Mouse (Mus musculus) neural tube, embryonic 11.5 days (tissue): Measurements from ENCODE around the gene Ppp1r14b. TPM values are rescaled to one million over a fixed set of nuclear protein-coding genes. Genes with fewer than 3 reads are reported as not detected.

Experiments
- ATAC-seq: fragments of 200-750 bp; cut with Nextera tagmentation; 2 replicates; pipeline ENCODE4 v1.8.0; 2017; ENCODE audit warnings: moderate number of reproducible peaks, mild to moderate bottlenecking, moderate TSS enrichment, moderate library complexity; ENCODE audit not compliant: insufficient read depth, low FRiP score, low TSS enrichment
- DNase-seq: peaks from one replicate; pipeline ENCODE4 v3.0.0-alpha.2; 2015; ENCODE audit warnings: low spot score
- H3K27ac ChIP-seq: fragments of 300-500 bp; sonication (generic); 2 replicates; pipeline ENCODE4 v1.5.1; 2014; ENCODE audit warnings: low read depth, mild to moderate bottlenecking, low read length
- H3K27me3 ChIP-seq: fragments of 300-500 bp; sonication (generic); 2 replicates; pipeline ENCODE4 v1.6.1; 2014; ENCODE audit warnings: mild to moderate bottlenecking, low read length, mixed read lengths; ENCODE audit not compliant: control insufficient read depth, insufficient read depth
- H3K36me3 ChIP-seq: fragments of 300-500 bp; sonication (generic); 2 replicates; pipeline ENCODE4 v1.6.1; 2014; ENCODE audit warnings: mild to moderate bottlenecking, low read length, moderate library complexity, mixed read lengths; ENCODE audit not compliant: control insufficient read depth, insufficient read depth
- H3K4me1 ChIP-seq: fragments of 300-500 bp; sonication (generic); 2 replicates; pipeline ENCODE4 v1.6.1; 2014; ENCODE audit warnings: low read length, mixed read lengths; ENCODE audit not compliant: control insufficient read depth, insufficient read depth
- H3K4me2 ChIP-seq: fragments of 300-500 bp; sonication (generic); 2 replicates; pipeline ENCODE4 v1.6.1; 2014; ENCODE audit warnings: low read depth, mild to moderate bottlenecking, moderate library complexity
- H3K4me3 ChIP-seq: fragments of 300-500 bp; sonication (generic); 2 replicates; pipeline ENCODE4 v1.5.1; 2014; ENCODE audit warnings: low read depth, low read length
- H3K9ac ChIP-seq: fragments of 300-500 bp; sonication (generic); 2 replicates; pipeline ENCODE4 v1.6.1; 2014; ENCODE audit warnings: mild to moderate bottlenecking, low read length
- H3K9me3 ChIP-seq: fragments of 300-500 bp; sonication (generic); 2 replicates; pipeline ENCODE4 v1.6.1; 2016; ENCODE audit warnings: low read length; ENCODE audit not compliant: control insufficient read depth
- WGBS: fragments of 180-500 bp; shearing (Covaris S2); extraction: QIAGEN DNeasy Blood & Tissue Kit; methylation state at CpG from one replicate; pipeline ENCODE4 v1.1.7; 2014; 5-methylcytosine and 5-hydroxymethylcytosine counted together
- polyA plus RNA-seq: library from polyadenylated mRNA; unstranded; fragments of >200 nt; fragmentation: Nextera tagmentation; extraction: Ambion mirVana; gene quantifications from 2 replicates; pipeline ENCODE4 v1.2.1, GENCODE M21; 2014

Gene Ppp1r14b
- polyA plus RNA-seq, 1 experiment from 2014 or later: 290 TPM

DNA sequence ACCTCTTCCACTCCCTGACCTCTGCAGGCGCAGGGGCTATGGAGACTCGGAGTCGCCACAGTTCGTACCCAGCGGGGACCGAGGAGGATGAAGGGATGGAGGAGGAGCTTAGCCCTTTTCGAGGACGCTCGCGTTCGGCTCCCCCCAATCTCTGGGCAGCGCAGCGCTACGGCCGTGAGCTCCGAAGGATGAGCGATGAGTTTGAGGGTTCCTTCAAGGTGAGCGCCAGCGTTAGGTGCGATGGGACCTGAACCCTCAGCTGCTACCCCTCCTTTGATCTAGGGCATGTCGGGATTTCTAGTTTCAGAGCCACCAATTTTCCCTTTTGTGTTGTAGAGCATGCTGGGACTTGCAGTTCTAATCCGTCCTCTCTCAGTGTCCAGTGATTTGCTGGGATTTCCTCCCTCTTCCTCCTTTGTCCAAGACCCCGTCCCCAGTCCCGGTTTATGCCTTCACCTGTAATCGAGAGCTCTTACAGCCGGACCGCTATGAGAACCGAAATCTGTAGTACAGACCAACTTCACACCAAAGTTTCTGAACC, 24.1 kb upstream of the Ppp1r14b start:
- 0% methylated on average over 28 of the region's 28 CpGs for WGBS
- Histone ChIP-seq H3K27me3 (no peaks in the 10 kb centered on the region), H3K36me3 (no peaks in the 10 kb centered on the region), H3K4me2 (peak overlapping the region; percentile 81), H3K9me3 (no peaks in the 10 kb centered on the region), H3K4me3 (peak overlapping the region; percentile 63), H3K27ac (peak overlapping the region; percentile 97), H3K4me1 (peaks cover 10% of the 10 kb centered on the region), H3K9ac (peak overlapping the region; percentile 86)
- DNase-seq: peak; percentile 72
- ATAC-seq: peak; percentile 61

DNA sequence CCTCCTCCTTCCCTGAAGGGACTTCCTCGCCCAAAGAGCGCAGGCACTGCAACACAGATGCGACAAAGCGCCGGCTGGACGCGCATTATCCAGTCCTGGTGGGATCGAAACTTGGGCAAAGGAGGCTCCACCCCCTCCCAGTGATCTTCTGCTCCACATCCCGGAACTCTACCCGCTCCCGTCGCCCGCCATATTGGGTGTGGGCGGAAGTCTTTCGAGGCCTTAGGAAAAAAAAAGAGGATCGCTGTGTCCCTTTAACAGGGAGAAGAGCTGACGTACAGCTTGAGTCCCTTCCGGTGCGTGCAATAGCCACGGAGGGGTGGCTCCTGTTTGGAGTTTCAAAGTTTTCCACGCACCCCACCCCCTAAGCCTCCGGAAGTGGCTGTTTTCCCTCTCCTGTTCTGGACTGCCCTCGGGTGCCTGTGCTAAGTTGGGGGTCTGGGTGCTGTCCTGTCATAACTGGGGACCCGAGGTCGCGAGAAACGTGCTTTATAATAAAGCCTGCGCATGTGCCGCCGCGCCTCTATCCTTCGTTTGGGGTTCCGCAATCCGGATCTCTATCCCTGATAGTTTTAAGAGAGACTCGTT, 23.3 kb upstream of the Ppp1r14b start:
- peak; percentile 94 for DNase-seq
- Histone ChIP-seq H3K4me2 (peak overlapping the region; percentile 81), H3K9me3 (no peaks in the 10 kb centered on the region), H3K4me3 (peak overlapping the region; percentile 63), H3K27me3 (no peaks in the 10 kb centered on the region), H3K27ac (peak overlapping the region; percentile 97), H3K9ac (peak overlapping the region; percentile 86), H3K36me3 (no peaks in the 10 kb centered on the region), H3K4me1 (peaks cover 10% of the 10 kb centered on the region)
- peak; percentile 74 for ATAC-seq
- under 1% methylated on average over 35 of the region's 35 CpGs for WGBS

DNA sequence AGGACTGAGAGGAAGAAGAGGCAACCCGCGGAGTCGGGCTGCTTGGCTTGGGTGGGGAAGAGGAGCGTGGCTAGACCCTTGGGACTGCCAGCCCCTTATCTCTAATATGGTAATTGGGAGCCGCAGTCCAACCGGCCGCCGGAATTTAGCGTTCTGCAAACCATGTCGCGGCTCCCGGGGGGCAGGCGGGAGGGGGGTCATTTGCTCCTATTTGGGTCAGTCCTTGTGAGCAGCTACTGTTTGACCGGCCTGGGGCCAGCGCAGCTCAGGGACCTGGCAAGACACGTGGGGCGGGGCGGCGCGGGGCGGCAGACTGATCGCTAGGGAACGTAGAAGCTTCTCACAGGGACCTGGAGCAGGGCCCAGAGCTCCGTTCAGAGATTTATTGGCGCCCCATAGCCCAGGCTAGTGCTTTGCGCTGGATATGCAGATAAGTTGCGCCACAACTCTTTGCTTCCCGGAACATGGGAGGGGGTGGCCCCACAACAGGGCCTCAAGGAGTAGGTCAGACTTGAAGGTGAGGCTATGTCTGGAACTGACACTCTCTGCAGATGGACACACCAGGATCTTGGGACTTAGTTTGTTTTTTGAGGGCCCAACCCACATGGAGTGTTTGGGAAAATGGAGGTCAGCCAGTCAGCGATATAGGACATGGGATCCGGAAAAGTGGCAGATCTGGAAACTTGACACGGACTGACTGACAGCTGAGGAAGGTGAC, 22.6 kb upstream of the Ppp1r14b start:
- Histone ChIP-seq H3K4me2 (peak overlapping the region; percentile 81), H3K4me3 (peak overlapping the region; percentile 63), H3K27ac (peak overlapping the region; percentile 97), H3K4me1 (peaks cover 10% of the 10 kb centered on the region), H3K9me3 (no peaks in the 10 kb centered on the region), H3K9ac (peak overlapping the region; percentile 86), H3K27me3 (no peaks in the 10 kb centered on the region), H3K36me3 (no peaks in the 10 kb centered on the region)
- ATAC-seq (peak; percentile 43), DNase-seq (peak; percentile 56)
- 4% methylated on average over 31 of the region's 31 CpGs for WGBS

DNA sequence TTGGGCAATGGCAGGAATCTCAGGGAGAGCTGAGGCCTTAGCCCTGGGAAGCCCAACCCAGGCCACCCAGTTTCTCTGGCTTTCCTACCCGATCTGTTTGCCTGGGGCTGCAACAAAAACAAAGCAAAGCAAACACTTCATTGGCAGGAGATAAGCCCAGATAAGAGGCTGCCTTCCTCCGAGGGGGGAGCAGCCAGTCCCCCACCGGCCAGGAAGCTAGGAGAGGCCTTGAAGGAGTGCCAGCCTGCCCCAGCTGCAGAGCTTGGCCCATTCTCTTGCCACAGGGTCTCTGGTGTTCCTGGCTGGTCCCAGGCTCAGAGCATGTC, 22.1 kb upstream of the Ppp1r14b start:
- ATAC-seq: no peak
- WGBS: 34% methylated on average over 3 of the region's 3 CpGs
- Histone ChIP-seq H3K4me2 (peak overlapping the region; percentile 81), H3K36me3 (no peaks in the 10 kb centered on the region), H3K27me3 (no peaks in the 10 kb centered on the region), H3K4me3 (peak overlapping the region; percentile 63), H3K9ac (peak overlapping the region; percentile 86), H3K4me1 (peaks cover 10% of the 10 kb centered on the region), H3K9me3 (no peaks in the 10 kb centered on the region), H3K27ac (no peak overlapping the region)
- no peak for DNase-seq

DNA sequence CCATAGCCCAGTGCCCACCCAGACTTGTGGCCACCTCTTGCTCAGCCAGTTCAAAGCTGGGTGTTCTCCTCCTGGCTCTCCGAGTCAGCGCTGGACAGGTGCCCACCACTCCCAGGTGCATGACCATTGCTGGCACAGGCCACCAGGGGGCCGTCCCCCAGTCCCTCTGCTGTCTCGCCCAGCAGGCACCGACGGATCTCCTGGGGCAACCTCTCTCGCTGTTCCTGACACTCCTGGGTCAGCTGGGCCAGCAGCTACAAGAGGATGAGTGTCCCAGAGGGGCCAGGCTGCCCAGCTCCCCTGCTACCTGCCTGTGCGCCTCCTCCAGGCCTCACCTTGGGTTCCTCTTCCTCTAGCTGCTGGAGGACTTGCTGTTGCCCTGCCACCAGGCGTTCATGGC, 20.7 kb upstream of the Ppp1r14b start:
- Histone ChIP-seq H3K4me1 (peaks cover 10% of the 10 kb centered on the region), H3K4me2 (no peak overlapping the region), H3K36me3 (0 out of 2 replicates have a peak, but pooled peaks cover 3% of the 10 kb centered on the region), H3K9me3 (no peaks in the 10 kb centered on the region), H3K27me3 (no peaks in the 10 kb centered on the region), H3K4me3 (no peak overlapping the region), H3K9ac (no peak overlapping the region), H3K27ac (no peak overlapping the region)
- ATAC-seq (no peak), DNase-seq (no peak)
- 60% methylated on average over 9 of the region's 9 CpGs for WGBS

DNA sequence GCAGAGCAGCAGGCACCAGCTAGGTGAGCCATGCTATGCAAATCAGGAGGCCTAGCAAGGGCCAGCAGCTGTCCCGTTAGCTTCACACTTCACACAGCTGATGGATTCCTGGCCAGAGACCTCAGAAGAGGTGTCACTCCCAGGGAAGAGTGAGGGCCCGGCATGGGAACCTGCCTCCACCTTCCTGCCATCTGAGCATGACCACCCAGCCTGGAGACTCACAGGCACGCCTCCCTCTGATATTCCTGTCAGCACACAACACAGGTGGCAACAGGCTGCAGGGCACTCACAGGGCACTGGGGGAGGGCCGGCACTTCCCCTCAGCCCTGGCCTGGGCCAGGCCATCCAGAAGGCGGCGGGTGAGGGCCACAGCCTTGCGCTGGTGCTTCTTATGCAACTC, 19.3 kb upstream of the Ppp1r14b start:
- WGBS: 87% methylated on average over 7 of the region's 7 CpGs
- Histone ChIP-seq H3K4me1 (peaks cover 4% of the 10 kb centered on the region; the same call in 1 of the 2 replicates), H3K27me3 (no peaks in the 10 kb centered on the region), H3K4me3 (no peak overlapping the region), H3K9ac (no peak overlapping the region), H3K27ac (no peak overlapping the region), H3K9me3 (no peaks in the 10 kb centered on the region), H3K4me2 (no peak overlapping the region), H3K36me3 (0 out of 2 replicates have a peak, but pooled peaks cover 3% of the 10 kb centered on the region)
- DNase-seq: no peak
- ATAC-seq: no peak

DNA sequence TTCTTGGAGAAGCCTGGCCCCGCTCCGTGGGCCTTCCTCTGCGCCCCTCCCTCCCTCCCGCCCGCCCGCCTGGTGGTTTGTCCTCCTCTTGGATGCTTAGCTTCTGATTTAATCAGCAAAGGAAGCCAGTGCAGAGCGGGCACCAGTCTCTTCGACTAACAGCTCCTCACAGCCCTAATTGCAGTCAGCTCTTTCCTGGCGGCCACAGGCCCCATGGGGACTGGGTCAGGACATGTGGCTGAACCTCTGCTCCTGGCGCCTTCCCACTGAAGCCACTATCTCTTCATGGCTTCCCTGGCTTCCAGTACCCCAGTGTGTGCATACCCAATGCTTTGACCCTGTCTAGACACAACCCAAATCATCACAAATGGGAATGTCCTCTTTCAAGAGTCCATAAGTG, 18.3 kb upstream of the Ppp1r14b start:
- H3K9me3 ChIP-seq: no peaks in the 10 kb centered on the region
- 0 out of 2 replicates have a peak, but pooled peaks cover 3% of the 10 kb centered on the region for H3K36me3 ChIP-seq
- ATAC-seq (no peak), DNase-seq (no peak)
- H3K27ac ChIP-seq: no peak overlapping the region
- H3K4me2 ChIP-seq: no peak overlapping the region
- H3K4me3 ChIP-seq: no peak overlapping the region
- peaks cover 4% of the 10 kb centered on the region; the same call in 1 of the 2 replicates for H3K4me1 ChIP-seq
- H3K9ac ChIP-seq: no peak overlapping the region
- H3K27me3 ChIP-seq: no peaks in the 10 kb centered on the region
- WGBS: 84% methylated on average over 10 of the region's 10 CpGs

DNA sequence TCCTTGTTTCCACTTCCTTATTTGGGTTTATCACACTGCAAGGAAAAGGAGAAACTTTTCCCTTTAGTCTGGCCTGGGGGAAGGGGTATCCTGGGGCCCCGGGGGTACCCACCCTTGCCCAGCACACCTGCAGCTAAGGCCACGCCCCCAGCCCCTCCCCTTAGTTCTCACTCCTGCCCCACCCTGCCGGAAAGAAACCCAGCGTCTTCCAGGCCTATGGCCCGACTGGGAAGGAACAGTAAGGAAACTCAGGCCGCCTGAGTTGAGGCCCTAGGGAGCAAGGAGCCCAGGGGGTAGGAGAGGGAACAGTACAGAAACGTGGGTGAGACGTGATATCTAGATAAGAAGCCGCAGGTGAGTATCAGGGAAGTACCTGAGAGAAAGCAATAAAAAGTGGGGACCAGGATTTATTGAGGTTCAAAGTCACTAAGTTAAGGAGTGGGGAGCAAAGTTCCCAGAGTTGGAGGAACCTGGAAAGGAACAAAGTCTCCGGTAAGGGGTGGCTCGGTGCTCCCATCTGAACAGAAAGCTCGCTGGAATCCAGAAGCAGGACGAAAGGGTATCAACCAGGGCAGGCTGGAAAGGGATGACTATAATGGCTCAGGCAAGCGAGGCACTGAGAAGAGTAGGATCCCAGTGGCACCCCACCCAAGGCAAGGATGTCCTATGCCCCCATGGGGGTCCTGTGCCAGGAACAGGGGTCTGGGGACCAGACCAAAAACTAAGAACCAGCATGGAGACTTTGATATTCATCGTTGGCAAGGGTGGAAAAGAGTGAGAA, 6.1 kb upstream of the Ppp1r14b start:
- peaks cover 15% of the 10 kb centered on the region for H3K4me1 ChIP-seq
- DNase-seq (no peak), ATAC-seq (no peak)
- H3K36me3 ChIP-seq: no peaks in the 10 kb centered on the region; the same call in 1 of the 2 replicates
- H3K27ac ChIP-seq: no peak overlapping the region
- peak overlapping the region; percentile 58; the same call in 1 of the 2 replicates for H3K9ac ChIP-seq
- 0 out of 2 replicates have a peak, but pooled peaks cover 7% of the 10 kb centered on the region for H3K27me3 ChIP-seq
- no peaks in the 10 kb centered on the region for H3K9me3 ChIP-seq
- 12% methylated on average over 15 of the region's 15 CpGs for WGBS
- H3K4me2 ChIP-seq: peak overlapping the region; percentile 50
- peak overlapping the region; percentile 45 for H3K4me3 ChIP-seq
